In the genomic region with DNA sequence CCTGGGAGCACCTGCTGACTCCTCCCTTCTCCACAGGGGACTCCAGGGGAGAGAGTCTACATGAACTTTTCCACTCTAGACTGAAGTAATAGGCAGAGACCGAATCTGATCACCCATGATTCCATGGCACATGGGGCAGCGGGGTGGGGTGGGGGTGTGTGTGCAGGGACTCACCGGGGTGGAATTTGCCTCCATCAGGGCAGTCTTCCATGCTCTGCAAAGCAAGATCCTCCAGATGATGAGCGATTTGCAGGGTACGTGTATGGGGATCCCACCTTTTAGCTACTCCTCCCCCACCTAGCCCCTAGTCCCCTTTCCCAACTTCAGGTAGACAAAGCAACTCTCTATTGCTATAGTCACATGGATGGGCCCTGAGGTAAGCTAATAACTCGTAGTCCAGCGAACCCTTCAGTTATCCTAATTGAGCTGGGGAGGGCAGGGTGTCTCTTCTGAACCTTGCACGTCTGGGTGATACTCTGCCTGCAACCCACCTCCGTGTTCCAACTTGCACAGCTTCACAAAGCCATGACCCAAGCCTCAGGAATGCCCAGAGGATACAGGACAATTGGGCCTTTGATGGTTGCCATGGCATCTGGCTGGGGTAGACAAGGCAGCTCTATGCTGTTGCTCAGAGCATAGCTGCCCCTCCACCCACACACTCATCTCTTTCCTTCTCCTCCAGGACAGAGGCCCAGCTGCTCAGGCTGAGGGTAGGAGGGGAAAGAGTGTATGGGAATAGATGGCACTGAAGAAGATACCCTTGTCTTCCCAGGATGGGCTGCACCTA, we compare ENCODE assay signal across 10 mouse cellular contexts. TPM values are rescaled to one million over a fixed set of nuclear protein-coding genes. Genes with fewer than 3 reads are reported as not detected.
DNase-seq lines count a peak whose midpoint lies in the region.
"Had no signal": no experiment of that assay in that cellular context is flagged by ENCODE, and none has a peak within 500 bp of the region (broad histone marks: within the 10 kb centered on the region; RNA-seq: fewer than 3 reads in every experiment).

No protein-coding gene starts in this region.

- intact Hi-C loops in heart, postnatal 36 days (cut with DNase I) = no loop called here

- no peaks in the 10 kb centered on the region for H3K9me3 ChIP-seq in limb, embryonic 10.5 days (replicated peaks)
- H3K9me3 ChIP-seq: embryonic facial prominence, embryonic 15.5 days; liver, embryonic 13.5 days had no signal

- no peak overlapping the region for H3K4me3 ChIP-seq in limb, embryonic 10.5 days
- H3K4me3 ChIP-seq: embryonic facial prominence, embryonic 15.5 days; liver, embryonic 13.5 days had no signal

- H3K27me3 ChIP-seq in limb, embryonic 10.5 days (ENCODE audit: low read depth, poor library complexity, severe bottlenecking) = no peaks in the 10 kb centered on the region
- H3K27me3 ChIP-seq: embryonic facial prominence, embryonic 15.5 days; liver, embryonic 13.5 days had no signal

- no peak overlapping the region for H3K27ac ChIP-seq in limb, embryonic 10.5 days
- H3K27ac ChIP-seq: embryonic facial prominence, embryonic 15.5 days; liver, embryonic 13.5 days had no signal

- WGBS in limb, embryonic 10.5 days = 88% methylated on average over 9 of the region's 9 CpGs

- DNase-seq in layer of hippocampus, adult 11-12 months (ENCODE audit: low spot score) = peak; percentile 71
- DNase-seq in layer of hippocampus, postnatal 25 days (ENCODE audit: extremely low spot score in 1 of 2, low spot score in 1 of 2) = no peak
- peak; percentile 43 to 51 for DNase-seq in frontal cortex, adult 2 months (ENCODE audit: extremely low spot score in 1 of 2, low spot score in 1 of 2)
- peak; percentile 29 for DNase-seq in limb, embryonic 10.5 days (ENCODE audit: low spot score)
- DNase-seq in right cerebral cortex, postnatal 25 days = peak; percentile 3
- no peak for DNase-seq in spleen, postnatal 14 days (ENCODE audit: low spot score in 2 of 2)
- no peak for DNase-seq in heart, postnatal 36 days
- DNase-seq in T-cell, adult 2 months (ENCODE audit: low spot score) = no peak
- DNase-seq: liver, embryonic 13.5 days had no signal

- H3K4me1 ChIP-seq in limb, embryonic 10.5 days = peaks cover 37% of the 10 kb centered on the region

- 0 out of 2 replicates have a peak, but pooled peaks cover 4% of the 10 kb centered on the region for H3K36me3 ChIP-seq in limb, embryonic 10.5 days
- H3K36me3 ChIP-seq: embryonic facial prominence, embryonic 15.5 days; liver, embryonic 13.5 days had no signal

RNA-seq across cellular contexts. Expression of a gene that starts 8.5 kb away (rescaled TPM):
- 100 to 1,000 TPM; 161 to 194 TPM for total RNA-seq in layer of hippocampus, postnatal 25 days (2021)
- polyA plus RNA-seq in frontal cortex, adult 2 months (2012; rRNA removed) = 397 and 493 TPM in 2 replicates
- 0.83 and 1.5 TPM in 2 replicates for polyA plus RNA-seq in limb, embryonic 10.5 days (2016; fragmentation: Nextera tagmentation; extraction: Ambion mirVana)
- total RNA-seq in heart, postnatal 36 days (2021) = 1 to 10 TPM; 2.6 to 2.7 TPM

RNA-seq across cellular contexts. Expression of a gene that starts 45.6 kb away (rescaled TPM):
- 10 to 100 TPM; 63.9 to 67.7 TPM for total RNA-seq in layer of hippocampus, postnatal 25 days (2021)
- 63.8 and 76.5 TPM in 2 replicates for polyA plus RNA-seq in frontal cortex, adult 2 months (2012; rRNA removed)
- 57.3 and 59.5 TPM in 2 replicates for polyA plus RNA-seq in limb, embryonic 10.5 days (2016; fragmentation: Nextera tagmentation; extraction: Ambion mirVana)
- total RNA-seq in heart, postnatal 36 days (2021) = 10 to 100 TPM; 66.3 to 73.0 TPM

RNA-seq across cellular contexts. Expression of a gene that starts 46.5 kb away (rescaled TPM):
- 100 to 1,000 TPM; 373 to 387 TPM for total RNA-seq in layer of hippocampus, postnatal 25 days (2021)
- 212 and 257 TPM in 2 replicates for polyA plus RNA-seq in frontal cortex, adult 2 months (2012; rRNA removed)
- 81.9 and 92.3 TPM in 2 replicates for polyA plus RNA-seq in limb, embryonic 10.5 days (2016; fragmentation: Nextera tagmentation; extraction: Ambion mirVana)
- total RNA-seq in heart, postnatal 36 days (2021) = 10 to 100 TPM; 65.6 to 68.0 TPM

RNA-seq across cellular contexts. Expression of a gene that starts 52.8 kb away (rescaled TPM):
- 100 to 1,000 TPM; 224 to 251 TPM for total RNA-seq in layer of hippocampus, postnatal 25 days (2021)
- polyA plus RNA-seq in frontal cortex, adult 2 months (2012; rRNA removed) = 105 and 108 TPM in 2 replicates
- 29.6 and 39.6 TPM in 2 replicates for polyA plus RNA-seq in limb, embryonic 10.5 days (2016; fragmentation: Nextera tagmentation; extraction: Ambion mirVana)
- total RNA-seq in heart, postnatal 36 days (2021) = 10 to 100 TPM; 38.8 to 44.7 TPM

Comparison
In these comparisons a context has a peak if more than half of its experiments do, and no peak if none do; other contexts are left out.
1. DNase-seq: peak in layer of hippocampus, adult 11-12 months (single experiment), frontal cortex, adult 2 months (2 of 2), limb, embryonic 10.5 days (single experiment) and right cerebral cortex, postnatal 25 days (single experiment); none in layer of hippocampus, postnatal 25 days (0 of 2), spleen, postnatal 14 days (0 of 2), heart, postnatal 36 days (0 of 2) and T-cell, adult 2 months (single experiment).
2. RNA of a gene that starts 8.5 kb away (total RNA-seq): 161 to 194 TPM in layer of hippocampus, postnatal 25 days; 2.6 to 2.7 TPM in heart, postnatal 36 days; every median in the first group is over 10 times any median in the second.
3. RNA of a gene that starts 46.5 kb away (total RNA-seq): 373 to 387 TPM in layer of hippocampus, postnatal 25 days; 65.6 to 68.0 TPM in heart, postnatal 36 days; every median in the first group is over 4 times any median in the second.